Mouse (Mus musculus) thymus, postnatal 36 days (tissue): ENCODE measurements at regions not wholly inside any gene's neighbourhood (a gene's known extent, or its start where the extent isn't known, plus 50 kb on each side); places are given as distances from the start of the nearest gene placed in this dataset.

ENCODE experiments used
- DNase-seq, 2 experiments: peaks; one replicate each; pipeline ENCODE4 v3.0.0; 2022; ENCODE audit warnings: mixed read lengths in 2 of 2

- no peak for DNase-seq
Observed at GRCm38 (mm10) chr3:66515773-66516406, 219.3 kb upstream of the Veph1 start.

GRCm38 (mm10) chr3:66514587-66514986 lies 217.9 kb upstream of the Veph1 start:
- DNase-seq, result no peak

GRCm38 (mm10) chr3:66512408-66512807 lies 215.8 kb upstream of the Veph1 start:
- no peak for DNase-seq

GRCm38 (mm10) chr3:66510455-66510854 lies 213.8 kb upstream of the Veph1 start:
- DNase-seq, result no peak

GRCm38 (mm10) chr3:66506125-66506524 lies 209.5 kb upstream of the Veph1 start:
- no peak for DNase-seq

- no peak for DNase-seq
Observed at GRCm38 (mm10) chr3:66505476-66506076, 208.9 kb upstream of the Veph1 start.

GRCm38 (mm10) chr3:66504717-66505116 lies 208.1 kb upstream of the Veph1 start:
- no peak for DNase-seq

GRCm38 (mm10) chr3:66503615-66504014 lies 207.0 kb upstream of the Veph1 start:
- no peak for DNase-seq

- DNase-seq, result no peak
Observed at GRCm38 (mm10) chr3:66501865-66502264, 205.2 kb upstream of the Veph1 start.

GRCm38 (mm10) chr3:66494442-66495113 lies 197.9 kb upstream of the Veph1 start:
- no peak for DNase-seq

GRCm38 (mm10) chr3:66490696-66491357 lies 194.2 kb upstream of the Veph1 start:
- DNase-seq, result no peak

- no peak for DNase-seq
Observed at GRCm38 (mm10) chr3:66488724-66489123, 192.1 kb upstream of the Veph1 start.

- no peak for DNase-seq
Observed at GRCm38 (mm10) chr3:66486658-66487057, 190.0 kb upstream of the Veph1 start.

GRCm38 (mm10) chr3:66486184-66486583 lies 189.5 kb upstream of the Veph1 start:
- DNase-seq, result no peak

- DNase-seq, result no peak
Observed at GRCm38 (mm10) chr3:66480718-66481117, 184.1 kb upstream of the Veph1 start.

- no peak for DNase-seq
Observed at GRCm38 (mm10) chr3:66479266-66479665, 182.6 kb upstream of the Veph1 start.

GRCm38 (mm10) chr3:66466321-66466720 lies 169.7 kb upstream of the Veph1 start:
- DNase-seq, result no peak

- no peak for DNase-seq
Observed at GRCm38 (mm10) chr3:66465371-66465770, 168.7 kb upstream of the Veph1 start.

- DNase-seq, result no peak
Observed at GRCm38 (mm10) chr3:66462341-66462740, 165.7 kb upstream of the Veph1 start.

GRCm38 (mm10) chr3:66446274-66447159 lies 149.9 kb upstream of the Veph1 start:
- no peak for DNase-seq

GRCm38 (mm10) chr3:66433216-66433615 lies 136.6 kb upstream of the Veph1 start:
- no peak for DNase-seq

- no peak for DNase-seq
Observed at GRCm38 (mm10) chr3:66430187-66430586, 133.6 kb upstream of the Veph1 start.
